Mouse (Mus musculus): Measurements from ENCODE around the gene Siah2.

DNA sequence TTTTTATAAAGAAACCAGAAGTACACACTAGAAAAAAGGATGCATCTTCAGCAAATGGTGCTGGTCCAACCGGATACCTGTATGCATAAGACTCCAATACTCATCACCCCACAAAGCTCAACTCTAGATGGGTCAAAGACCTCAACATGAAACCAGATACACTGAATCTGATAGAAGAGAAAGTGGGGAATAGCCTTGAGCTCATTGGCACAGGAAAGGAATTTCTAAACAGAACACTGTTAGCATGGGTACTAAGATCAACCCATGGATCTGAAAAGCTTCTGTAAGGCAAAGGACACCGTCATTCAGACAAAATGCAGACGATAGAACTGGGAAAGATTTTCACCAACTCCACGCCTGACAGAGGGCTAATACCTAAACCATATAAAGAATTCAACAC, 3.6 kb downstream of the Siah2 start:
- no peak for TF ChIP-seq POLR2A (IDR thresholded peaks at IDR 0.05; ENCODE audit: low read depth, low read length)
- TF ChIP-seq CTCF (IDR thresholded peaks at IDR 0.05; ENCODE audit: extremely low read depth, insufficient read length, insufficient replicate concordance, low read depth, low read length), result no peak

All from small intestine, adult 2 months (tissue).